12 mouse cellular contexts compared by ENCODE assay signal in genomic region chr16:94602188-94602587, GRCm38 (mm10). TPM values are rescaled to one million over a fixed set of nuclear protein-coding genes. Genes with fewer than 3 reads are reported as not detected.
A peak's percentile ranks its signal among the peaks of the same experiment; 100 is the strongest.
DNase-seq lines count a peak whose midpoint lies in the region; ATAC-seq and TF ChIP-seq lines count a peak whose summit lies in the region.
"Had no signal": no experiment of that assay in that cellular context is flagged by ENCODE, and none has a peak within 500 bp of the region (broad histone marks: within the 10 kb centered on the region; RNA-seq: fewer than 3 reads in every experiment).

No protein-coding gene starts in this region.

- DNase-seq in heart, postnatal 4 days: no peak
- DNase-seq in layer of hippocampus, adult 9-11 months: peak; percentile 40
- DNase-seq in layer of hippocampus, postnatal 10 days (ENCODE audit: low spot score in 2 of 2): no peak
- DNase-seq in cerebellum, adult 11 months: no peak
- DNase-seq in spleen, postnatal 10 days (ENCODE audit: low spot score in 2 of 2): no peak

- no peaks in the 10 kb centered on the region for H3K9me3 ChIP-seq in heart, embryonic 15.5 days (replicated peaks)
- H3K9me3 ChIP-seq: embryonic facial prominence, embryonic 10.5 days; forebrain, embryonic 10.5 days; megakaryocyte, embryonic 14.5 days had no signal

- ATAC-seq in heart, embryonic 15.5 days (replicated peaks; ENCODE audit: insufficient number of reproducible peaks, insufficient read depth, low FRiP score, low read depth): no peak

- no peak overlapping the region for H3K4me2 ChIP-seq in heart, embryonic 15.5 days

- no peak for TF ChIP-seq CTCF in embryonic fibroblast, embryonic 13.5 days (IDR thresholded peaks at IDR 0.05; ENCODE audit: borderline replicate concordance, insufficient read depth, low read length)

- no peak overlapping the region for H3K9ac ChIP-seq in heart, embryonic 15.5 days
- H3K9ac ChIP-seq: liver, embryonic 14.5 days had no signal

- TF ChIP-seq POLR2A in embryonic fibroblast, embryonic 13.5 days (IDR thresholded peaks at IDR 0.05; ENCODE audit: low read depth, low read length): no peak

- H3K36me3 ChIP-seq in heart, embryonic 15.5 days: no peaks in the 10 kb centered on the region
- no peaks in the 10 kb centered on the region for H3K36me3 ChIP-seq in macrophage (ENCODE audit: inconsistent target)
- H3K36me3 ChIP-seq: embryonic facial prominence, embryonic 10.5 days; forebrain, embryonic 10.5 days had no signal

- H3K27ac ChIP-seq in heart, embryonic 15.5 days: peak overlapping the region; percentile 66
- peak overlapping the region; percentile 5; the same call in 1 of the 2 replicates for H3K27ac ChIP-seq in embryonic fibroblast, embryonic 13.5 days (ENCODE audit: insufficient read depth, low read length)
- peak overlapping the region; percentile 63 for H3K27ac ChIP-seq in macrophage
- H3K27ac ChIP-seq: embryonic facial prominence, embryonic 10.5 days; forebrain, embryonic 10.5 days; liver, embryonic 14.5 days had no signal

- H3K4me1 ChIP-seq in heart, embryonic 15.5 days (replicated peaks): peaks cover 86% of the 10 kb centered on the region
- peaks cover 32% of the 10 kb centered on the region for H3K4me1 ChIP-seq in embryonic fibroblast, embryonic 13.5 days (ENCODE audit: control insufficient read depth, insufficient read depth, low read length)

- H3K79me2 ChIP-seq in macrophage (ENCODE audit: inconsistent target): peaks cover 98% of the 10 kb centered on the region

- no peaks in the 10 kb centered on the region for H3K27me3 ChIP-seq in heart, embryonic 15.5 days
- H3K27me3 ChIP-seq: megakaryocyte, embryonic 14.5 days had no signal

- no peak overlapping the region for H3K4me3 ChIP-seq in heart, embryonic 15.5 days
- H3K4me3 ChIP-seq in embryonic fibroblast, embryonic 13.5 days (ENCODE audit: insufficient read depth, low read length): no peak overlapping the region
- H3K4me3 ChIP-seq in macrophage (ENCODE audit: inconsistent target): no peak overlapping the region
- H3K4me3 ChIP-seq: embryonic facial prominence, embryonic 10.5 days; forebrain, embryonic 10.5 days had no signal

- WGBS in heart, embryonic 15.5 days: 53% methylated on average over 1 of the region's 1 CpGs
- 83% methylated on average over 1 of the region's 1 CpGs for WGBS in macrophage (ENCODE audit: missing documents)

RNA-seq across cellular contexts. Expression of gene Dyrk1a, which starts 32.4 kb away (rescaled TPM):
- 7.1 and 7.3 TPM in 2 replicates for polyA plus RNA-seq in heart, embryonic 15.5 days (2015; fragmentation: Nextera tagmentation; extraction: Ambion mirVana)
- 100 to 1,000 TPM; 118 to 135 TPM for total RNA-seq in heart, postnatal 4 days (2021)
- total RNA-seq in layer of hippocampus, postnatal 10 days (2021): 10 to 100 TPM; 84.0 to 88.8 TPM
- polyA plus RNA-seq in embryonic fibroblast, embryonic 13.5 days (2011; ENCODE audit: insufficient read length, low read depth, missing spikeins): 46.2 and 50.5 TPM in 2 replicates
- total RNA-seq in macrophage (2018; cell fraction: chromatin; rRNA removed): 100 to 1,000 TPM in 3 of 26 experiments, 10 to 100 TPM in 23; 54.2 to 149 (median 85.4) TPM
- 10 to 100 TPM; 40.1 to 59.8 (median 43.8) TPM for total RNA-seq in macrophage (2018; cell fraction: cytosol; rRNA removed)
- total RNA-seq in macrophage (2018; cell fraction: nucleus; rRNA removed): 10 to 100 TPM; 54.6 to 87.2 (median 64.8) TPM
- polyA plus RNA-seq in macrophage (2018): 22.5 to 30.9 TPM (median 25.6 TPM) in 3 replicates

Comparison
In these comparisons a context has a peak if more than half of its experiments do, and no peak if none do; other contexts are left out.
1. H3K27ac ChIP-seq: peak in every context shown above with its lines; median percentile 66 in heart, embryonic 15.5 days; 63 in macrophage; 5 in embryonic fibroblast, embryonic 13.5 days.